Mouse (Mus musculus): ENCODE results near the gene 1700019N19Rik.

Gene 1700019N19Rik

GRCm38 (mm10) chr19:58806364-58806763, 12.1 kb upstream of the 1700019N19Rik start:
- DNase-seq (ENCODE audit: low read depth) = no peak

DNA sequence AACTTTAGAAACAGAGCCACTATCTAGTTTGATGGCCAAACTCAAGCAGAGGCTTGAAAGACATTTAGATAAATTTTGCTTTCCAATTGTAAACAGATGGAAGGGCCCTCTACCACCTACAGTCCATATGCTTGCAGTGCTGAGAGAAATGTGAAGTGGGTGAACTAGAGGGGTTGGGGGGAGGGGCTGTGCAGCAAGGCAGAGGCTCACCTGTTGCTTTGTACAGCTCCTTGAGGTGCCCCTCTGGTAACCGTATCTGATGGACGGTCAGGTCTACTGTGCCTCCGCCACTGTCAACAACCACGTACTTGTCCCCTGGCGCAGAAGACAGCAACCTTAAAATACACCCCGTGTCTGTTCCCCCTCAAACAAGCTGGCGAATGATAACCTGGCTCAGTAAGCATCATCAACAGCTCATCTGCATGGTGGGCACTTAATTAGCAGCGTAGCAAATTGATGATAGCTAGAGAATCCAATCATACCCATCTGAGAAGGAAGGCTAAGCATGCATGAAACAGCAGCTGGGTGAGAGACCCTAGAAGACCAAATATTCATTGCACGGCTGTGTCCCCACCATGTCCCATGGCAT, 11.0 kb upstream of the 1700019N19Rik start:
- DNase-seq (ENCODE audit: low read depth) = no peak

- DNase-seq (ENCODE audit: low read depth) = no peak
Observed at GRCm38 (mm10) chr19:58795114-58795669, 931 bp upstream of the 1700019N19Rik start.

- no peak for DNase-seq (ENCODE audit: low read depth)
Observed at GRCm38 (mm10) chr19:58789194-58789593, 5.1 kb downstream of the 1700019N19Rik start.

DNA sequence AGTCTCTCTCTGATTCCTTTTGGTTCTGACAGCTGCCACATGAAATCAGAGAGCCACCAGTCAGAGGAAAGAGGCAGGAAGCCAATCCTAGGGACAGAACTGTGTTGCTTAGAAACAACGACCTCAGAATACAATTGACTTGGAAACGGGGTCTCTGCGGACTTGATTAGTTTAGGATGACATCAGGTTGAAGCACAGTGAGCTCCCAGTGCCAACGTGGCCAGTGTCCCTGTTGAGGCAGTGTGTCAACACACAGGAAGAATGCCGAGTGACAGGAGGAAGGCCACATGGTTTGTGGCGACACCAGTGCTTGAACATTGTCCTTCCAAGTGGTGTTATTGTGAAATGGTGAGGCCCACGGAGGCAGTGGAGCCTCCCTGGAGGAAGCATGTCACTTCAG, 10.3 kb downstream of the 1700019N19Rik start:
- DNase-seq (ENCODE audit: low read depth) = no peak

GRCm38 (mm10) chr19:58781566-58781965, 12.7 kb downstream of the 1700019N19Rik start:
- no peak for DNase-seq (ENCODE audit: low read depth)

- DNase-seq (ENCODE audit: low read depth) = no peak
Observed at GRCm38 (mm10) chr19:58776461-58776860, 17.8 kb downstream of the 1700019N19Rik start.

DNA sequence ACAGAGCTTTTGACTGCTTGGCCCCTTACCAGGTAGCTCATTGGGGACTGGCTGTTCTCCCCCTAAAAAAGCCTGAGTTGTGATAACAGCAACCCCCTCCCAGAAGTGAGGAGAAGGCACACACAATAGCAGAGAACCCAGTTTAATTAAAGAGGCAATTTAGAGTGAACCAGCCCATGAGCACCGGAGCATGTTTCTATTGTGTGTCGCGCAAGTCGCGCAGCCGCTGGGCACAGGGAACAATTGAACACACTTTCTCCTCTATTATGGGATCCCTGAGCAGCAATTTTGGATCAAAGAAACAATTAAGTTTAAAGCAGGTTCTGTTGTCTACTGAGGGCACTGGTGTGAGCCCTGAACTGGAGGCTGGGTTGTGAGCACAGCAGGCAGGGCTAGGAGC, 26.9 kb downstream of the 1700019N19Rik start:
- DNase-seq (ENCODE audit: low read depth) = no peak

DNA sequence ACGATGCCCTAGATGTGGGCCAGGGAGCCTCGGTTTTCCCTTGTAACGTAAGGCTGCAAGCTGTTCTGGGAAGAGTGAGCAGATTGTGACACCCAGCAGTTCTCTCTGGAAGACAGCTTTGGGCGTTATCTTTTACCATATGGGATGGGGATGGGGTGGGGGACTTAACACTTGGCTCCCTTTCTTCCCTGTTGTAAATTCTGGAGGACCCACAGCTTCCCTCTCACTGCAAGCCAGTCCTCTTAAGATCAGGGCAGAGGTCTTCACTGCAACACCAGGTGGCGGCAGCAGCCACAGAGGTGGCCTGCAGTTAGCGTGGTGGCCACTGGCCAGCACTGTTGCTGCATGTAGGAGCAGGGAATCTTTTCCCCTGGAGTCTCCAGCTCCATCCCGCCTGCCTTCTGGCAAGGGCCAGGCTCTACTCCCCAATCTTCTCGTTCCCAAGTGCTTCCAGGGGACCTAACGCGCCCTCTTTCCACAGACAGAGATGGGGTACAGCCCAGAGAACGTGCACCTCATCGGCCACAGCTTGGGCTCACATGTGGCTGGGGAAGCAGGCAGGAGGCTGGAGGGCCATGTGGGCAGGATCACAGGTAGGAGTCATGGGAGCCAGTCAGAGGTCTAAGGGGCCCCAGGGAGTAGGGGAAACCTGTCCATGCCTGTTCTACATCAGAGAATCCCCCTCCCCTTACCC, 31.3 kb downstream of the 1700019N19Rik start:
- DNase-seq (ENCODE audit: low read depth) = no peak

DNA sequence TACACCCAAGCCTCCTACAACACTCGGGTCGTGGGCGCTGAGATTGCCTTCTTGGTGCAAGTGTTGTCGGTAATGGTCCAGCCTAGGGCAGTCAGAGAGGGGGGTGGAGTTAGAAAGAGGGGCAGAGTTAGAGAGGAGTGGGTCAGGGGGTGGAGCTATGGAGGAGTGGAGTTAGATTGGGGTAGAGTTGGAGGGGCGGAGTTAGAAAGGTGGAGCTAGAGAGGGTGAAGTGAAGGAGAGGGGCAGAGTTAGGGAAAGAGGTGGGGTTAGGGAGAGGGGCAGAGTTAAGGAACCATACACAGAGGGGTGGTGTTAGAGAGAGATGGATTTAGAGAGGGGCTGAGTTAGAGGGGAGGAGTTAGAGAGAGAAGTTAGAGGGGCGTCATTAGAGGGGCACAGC, 31.9 kb downstream of the 1700019N19Rik start:
- DNase-seq (ENCODE audit: low read depth) = no peak

DNA sequence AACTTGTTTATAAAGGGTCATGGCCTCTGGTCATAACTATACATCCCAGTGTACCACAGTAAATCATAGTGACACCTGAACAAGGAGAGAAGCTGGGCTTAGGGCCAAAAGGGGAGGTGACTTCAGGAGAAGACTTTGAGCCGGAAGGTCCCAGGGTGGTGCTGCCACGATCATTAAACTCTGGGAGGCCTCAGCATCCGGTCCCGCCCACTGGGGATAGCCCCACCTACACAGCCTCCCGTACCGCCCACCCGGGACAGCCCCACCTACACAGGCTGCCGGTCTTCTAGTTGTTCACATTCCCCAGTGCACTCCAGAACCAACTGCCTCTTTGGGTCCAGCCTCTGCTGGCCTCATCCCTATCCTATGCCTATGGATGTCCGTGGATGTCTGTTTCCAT, 34.8 kb downstream of the 1700019N19Rik start, which contains the start of gene Pnliprp2:
TSS of gene Pnliprp2 (plus strand) at position 297 of the 400 bp plus-strand sequence.
- no peak for DNase-seq (ENCODE audit: low read depth)

DNA sequence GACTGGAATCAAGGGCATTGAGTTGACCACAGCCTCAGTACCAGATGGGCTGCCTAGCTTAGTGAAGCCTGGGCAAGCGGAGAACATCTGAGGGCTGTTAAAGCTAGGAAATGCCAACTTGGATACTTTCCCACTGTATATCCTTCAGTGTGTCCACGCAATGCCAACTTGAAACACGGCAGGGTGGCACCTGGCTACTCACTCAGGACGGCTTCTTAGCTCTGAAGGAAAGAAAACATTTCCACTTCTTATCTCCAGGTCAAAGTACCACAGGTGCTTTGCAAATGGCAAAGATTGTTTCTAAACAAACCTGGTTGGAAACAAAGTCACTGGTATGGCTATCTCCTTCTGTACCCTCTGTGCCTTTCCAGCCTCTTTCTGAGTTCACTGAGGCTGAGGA, 35.4 kb downstream of the 1700019N19Rik start:
- DNase-seq (ENCODE audit: low read depth) = no peak

GRCm38 (mm10) chr19:58751504-58751903, 42.8 kb downstream of the 1700019N19Rik start:
- no peak for DNase-seq (ENCODE audit: low read depth)

DNA sequence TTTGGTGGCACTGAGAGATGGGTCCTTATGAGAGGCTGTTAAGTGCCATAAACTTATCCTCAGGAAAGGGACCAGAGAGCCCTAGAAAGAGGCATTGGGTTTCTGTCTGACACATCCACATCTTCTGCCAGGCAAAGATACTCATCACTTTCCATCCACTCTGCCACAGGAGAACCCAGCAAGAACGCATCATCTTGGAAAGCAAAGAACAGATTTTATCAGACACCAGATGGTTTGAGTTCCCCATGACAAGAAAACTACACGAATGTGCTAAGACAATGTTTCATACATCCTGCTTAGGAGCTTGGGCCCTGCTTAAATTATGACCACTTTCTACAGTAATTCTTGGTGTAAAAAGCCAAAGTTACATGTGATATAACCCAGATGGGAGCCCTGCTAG, 43.4 kb downstream of the 1700019N19Rik start:
- no peak for DNase-seq (ENCODE audit: low read depth)

DNA sequence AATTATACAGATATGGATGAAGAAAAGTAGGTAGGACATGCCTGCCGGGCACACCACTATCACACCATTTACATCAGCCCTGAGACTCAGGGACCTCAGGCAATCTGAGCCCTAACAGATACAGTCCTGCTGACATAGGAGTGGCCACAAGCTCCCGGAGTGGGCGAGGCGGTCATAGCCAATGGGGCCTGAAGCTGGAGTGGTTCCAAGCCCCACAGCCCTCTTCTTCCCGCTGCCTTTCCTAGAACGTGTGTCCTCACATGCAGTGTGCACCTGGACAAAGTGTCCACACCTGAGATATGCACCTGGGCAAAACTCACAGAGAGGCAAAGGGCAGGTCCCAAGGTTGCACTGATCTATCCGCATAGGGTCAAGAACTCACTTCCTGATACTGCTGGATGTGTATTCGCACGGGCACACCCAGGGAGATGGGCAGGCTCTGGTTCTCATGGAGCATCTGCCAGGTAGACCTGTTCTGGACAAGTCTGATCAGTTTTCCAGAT, 46.7 kb downstream of the 1700019N19Rik start:
- DNase-seq (ENCODE audit: low read depth) = no peak

DNA sequence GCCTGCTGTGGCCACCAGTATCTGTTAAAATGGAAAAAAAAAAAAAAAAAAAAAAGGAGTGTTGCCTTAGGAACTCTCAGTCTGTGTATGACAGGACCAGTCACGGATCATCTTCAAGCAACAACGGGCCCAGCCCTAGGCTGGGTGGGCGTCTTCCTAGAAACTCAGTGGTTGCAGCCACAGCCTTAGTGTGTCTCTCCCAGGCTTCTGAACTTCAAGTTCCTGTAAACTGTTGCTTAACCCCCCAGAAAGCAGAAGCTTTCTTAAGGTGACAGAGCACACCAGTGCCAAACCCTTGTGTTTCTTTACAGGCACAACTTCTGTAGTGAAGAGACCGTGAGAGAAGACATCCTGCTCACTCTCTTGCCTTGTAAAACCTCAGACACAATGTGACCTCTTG, 50.5 kb downstream of the 1700019N19Rik start:
- DNase-seq (ENCODE audit: low read depth) = peak; percentile 5

DNA sequence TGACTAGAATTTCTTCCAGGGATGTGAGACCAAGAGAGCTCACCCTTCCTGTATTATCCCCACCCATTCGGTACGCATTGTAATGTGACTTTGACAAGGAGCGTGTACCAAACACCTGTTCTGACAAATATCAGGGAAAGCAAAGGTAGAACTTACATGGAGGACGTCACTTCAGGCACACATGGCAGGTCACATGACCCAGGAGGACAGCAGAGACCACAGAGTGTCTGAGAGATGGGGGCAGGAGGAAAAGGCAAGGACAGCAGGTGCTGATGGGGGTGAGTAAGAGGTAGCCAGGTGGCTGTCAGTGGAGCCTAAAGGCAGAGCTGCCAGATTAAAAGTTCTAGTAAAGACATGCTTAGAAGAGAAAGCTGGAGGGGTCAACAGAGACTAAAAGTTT, 51.5 kb downstream of the 1700019N19Rik start:
- no peak for DNase-seq (ENCODE audit: low read depth)

- DNase-seq (ENCODE audit: low read depth) = no peak
Observed at GRCm38 (mm10) chr19:58741036-58741435, 53.2 kb downstream of the 1700019N19Rik start.

DNA sequence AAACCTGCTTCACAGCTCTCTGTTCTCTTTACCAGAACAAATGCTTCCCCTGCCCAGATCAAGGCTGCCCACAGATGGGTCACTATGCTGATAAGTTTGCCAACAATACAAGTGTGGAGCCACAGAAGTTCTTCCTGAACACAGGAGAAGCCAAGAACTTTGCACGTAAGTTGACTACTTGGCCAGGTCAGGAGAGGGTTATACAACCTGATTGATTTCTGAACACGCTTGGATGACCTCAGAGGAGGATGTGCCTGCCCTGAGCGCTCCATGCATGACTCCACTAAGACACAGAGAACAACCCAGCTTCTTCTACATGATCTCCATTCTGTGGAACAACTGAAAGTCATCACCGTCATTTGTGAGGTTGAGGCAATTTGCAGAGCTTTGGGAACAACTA, 56.1 kb downstream of the 1700019N19Rik start:
- DNase-seq (ENCODE audit: low read depth) = no peak
